Mouse (Mus musculus) induced T-regulatory cell, adult 2 months (primary cell): ENCODE results near the gene Stbd1.

Experiments used
- DNase-seq: peaks from one replicate; pipeline ENCODE4 v3.0.0-alpha.2; 2012; ENCODE audit warnings: low read depth

The Stbd1 gene

DNA sequence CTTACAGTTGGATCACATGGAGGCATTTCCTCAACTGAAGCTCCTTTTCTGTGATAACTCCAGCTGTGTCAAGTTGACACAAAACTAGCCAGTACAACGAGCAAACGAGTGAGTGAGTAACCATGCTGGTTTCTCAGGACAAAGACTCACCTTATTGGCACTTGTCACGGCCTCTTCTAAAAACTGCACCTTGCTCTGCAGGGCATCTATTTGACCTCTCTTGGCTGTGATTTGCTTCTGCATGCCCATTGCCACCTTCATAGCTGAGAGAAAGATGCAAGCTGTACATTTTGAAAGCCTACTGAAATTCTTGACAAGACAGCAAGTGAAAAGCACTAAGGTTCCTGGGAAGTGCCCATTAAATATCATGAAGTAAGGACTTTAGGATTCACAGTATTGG, 38.0 kb downstream of the Stbd1 start:
- DNase-seq, result no peak
